Mouse (Mus musculus): ENCODE data around the gene Gm43951.

GRCm38 (mm10) chr11:72232991-72233390, 26.4 kb upstream of the Gm43951 start:
- TF ChIP-seq POLR2AphosphoS2 (IDR thresholded peaks at IDR 0.05; ENCODE audit: insufficient read length, low read depth) (no peak), USF1 (IDR thresholded peaks at IDR 0.05; ENCODE audit: low read depth) (no peak), POLR2A (IDR thresholded peaks at IDR 0.05; ENCODE audit: insufficient read length, low read depth) (no peak), TCF12 (IDR thresholded peaks at IDR 0.05; ENCODE audit: insufficient read depth, poor library complexity, severe bottlenecking) (no peak)
